Mouse (Mus musculus) midbrain, postnatal 0 days (tissue): ENCODE data around the gene Kctd18. TPM values are rescaled to one million over a fixed set of nuclear protein-coding genes. Genes with fewer than 3 reads are reported as not detected.
"Not testable (repeated sequence)": the region's sequence is repeated elsewhere in the genome, so short reads cannot be mapped to it uniquely, and the experiment has no call there.

ENCODE experiments used
- ATAC-seq: fragments of 200-750 bp; cut with Nextera tagmentation; 2 replicates; pipeline ENCODE4 v1.8.0; 2017; ENCODE audit warnings: moderate number of reproducible peaks, mild to moderate bottlenecking, moderate TSS enrichment, moderate library complexity; ENCODE audit not compliant: low FRiP score
- DNase-seq: peaks from one replicate; pipeline ENCODE4 v3.0.0-alpha.2; 2015; ENCODE audit warnings: low spot score
- H3K27ac ChIP-seq: fragments of 300-500 bp; sonication (generic); 2 replicates; pipeline ENCODE4 v1.5.1; 2014; ENCODE audit warnings: low read depth, mild to moderate bottlenecking, low read length, mixed read lengths
- H3K27me3 ChIP-seq: fragments of 300-500 bp; sonication (generic); 2 replicates; pipeline ENCODE4 v1.6.1; 2014; ENCODE audit warnings: low read length, control low read depth, mixed read lengths; ENCODE audit not compliant: insufficient read depth
- H3K36me3 ChIP-seq: fragments of 300-500 bp; sonication (generic); 2 replicates; pipeline ENCODE4 v1.6.1; 2014; ENCODE audit warnings: low read length, control low read depth, mixed read lengths; ENCODE audit not compliant: insufficient read depth
- H3K4me1 ChIP-seq: fragments of 300-500 bp; sonication (generic); 2 replicates; pipeline ENCODE4 v1.6.1; 2014; ENCODE audit warnings: mild to moderate bottlenecking, control low read depth, antibody characterized with exemption, low read length, mixed read lengths; ENCODE audit not compliant: insufficient read depth
- H3K4me2 ChIP-seq: fragments of 300-500 bp; sonication (generic); 2 replicates; pipeline ENCODE4 v1.6.1; 2014; ENCODE audit warnings: low read depth, mild to moderate bottlenecking, low read length, mixed read lengths; ENCODE audit not compliant: poor library complexity, severe bottlenecking
- H3K4me3 ChIP-seq: fragments of 300-500 bp; sonication (generic); 2 replicates; pipeline ENCODE4 v1.5.1; 2014; ENCODE audit warnings: low read depth, mild to moderate bottlenecking, low read length, moderate library complexity
- H3K9ac ChIP-seq: fragments of 300-500 bp; sonication (generic); replicated peaks from 2 replicates; pipeline ENCODE4 v1.6.1; 2014; ENCODE audit warnings: mild to moderate bottlenecking, low read length, moderate library complexity, mixed read lengths; ENCODE audit not compliant: poor library complexity, severe bottlenecking
- H3K9me3 ChIP-seq: fragments of 300-500 bp; sonication (generic); 2 replicates; pipeline ENCODE4 v1.6.1; 2016; ENCODE audit warnings: low read length, control low read depth
- CTCF ChIP-seq: IDR thresholded peaks from 2 replicates; pipeline ENCODE4 v1.5.1; 2016; ENCODE audit warnings: antibody characterized with exemption, mild to moderate bottlenecking
- WGBS: fragments of 180-500 bp; shearing (Covaris S2); extraction: QIAGEN DNeasy Blood & Tissue Kit; methylation state at CpG from one replicate; pipeline ENCODE4 v1.1.7; 2014; 5-methylcytosine and 5-hydroxymethylcytosine counted together
- polyA plus RNA-seq: library from polyadenylated mRNA; unstranded; fragments of >200 nt; fragmentation: Nextera tagmentation; extraction: Ambion mirVana; gene quantifications from 2 replicates; pipeline ENCODE4 v1.2.1, GENCODE M21; 2015
- total RNA-seq: library from RNA; depleted of rRNA; stranded (reverse); fragments of >200 nt; gene quantifications from 2 replicates; pipeline ENCODE4 v1.2.3, GENCODE M21; 2014

The Kctd18 gene
- total and polyA plus RNA-seq, 2 experiments from 2014 or later: 29.8 to 40.7 TPM

DNA sequence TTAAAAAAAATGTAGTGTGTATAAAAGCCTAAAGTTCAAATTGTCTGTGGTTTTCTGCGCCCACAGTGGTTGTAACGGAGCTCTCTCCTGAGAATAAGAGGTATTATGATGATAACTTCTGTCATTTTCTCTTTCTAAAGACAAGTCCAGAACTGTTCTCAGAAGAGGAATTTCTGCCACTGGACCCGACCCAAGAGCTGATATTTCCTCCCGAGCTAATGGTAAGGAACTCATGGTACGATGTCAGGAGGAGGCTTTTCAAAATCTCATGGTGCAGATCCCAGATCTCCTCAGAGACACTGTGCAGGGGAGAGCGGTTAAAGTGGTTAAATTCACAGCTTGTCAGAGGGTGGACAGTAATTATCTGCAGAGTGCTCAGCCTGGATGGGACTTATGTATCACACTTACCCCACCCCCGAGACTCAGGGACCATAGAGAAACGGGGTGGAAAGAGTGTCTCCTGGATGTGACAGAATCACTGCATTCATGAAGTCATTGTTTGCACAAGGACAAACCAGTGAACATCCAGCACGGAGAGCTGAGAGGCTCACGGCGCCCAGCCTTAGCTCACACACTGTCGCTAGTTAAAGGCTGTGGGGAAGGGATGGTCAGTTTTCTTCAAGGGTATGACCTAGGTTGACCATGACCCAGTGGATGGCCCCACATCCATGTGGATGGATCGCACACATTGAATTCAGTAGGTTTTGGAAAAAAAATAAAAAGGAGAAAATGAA is 37.5 kb upstream of the Kctd18 start:
- H3K27ac ChIP-seq: no peak overlapping the region
- no peaks in the 10 kb centered on the region for H3K4me1 ChIP-seq
- 78% methylated on average over 13 of the region's 13 CpGs for WGBS
- ATAC-seq (no peak), DNase-seq (no peak)
- H3K27me3 ChIP-seq: no peaks in the 10 kb centered on the region
- no peak for TF ChIP-seq CTCF
- no peaks in the 10 kb centered on the region for H3K36me3 ChIP-seq
- no peak overlapping the region for H3K9ac ChIP-seq
- no peak overlapping the region for H3K4me3 ChIP-seq
- H3K9me3 ChIP-seq: no peaks in the 10 kb centered on the region
- H3K4me2 ChIP-seq: no peak overlapping the region

DNA sequence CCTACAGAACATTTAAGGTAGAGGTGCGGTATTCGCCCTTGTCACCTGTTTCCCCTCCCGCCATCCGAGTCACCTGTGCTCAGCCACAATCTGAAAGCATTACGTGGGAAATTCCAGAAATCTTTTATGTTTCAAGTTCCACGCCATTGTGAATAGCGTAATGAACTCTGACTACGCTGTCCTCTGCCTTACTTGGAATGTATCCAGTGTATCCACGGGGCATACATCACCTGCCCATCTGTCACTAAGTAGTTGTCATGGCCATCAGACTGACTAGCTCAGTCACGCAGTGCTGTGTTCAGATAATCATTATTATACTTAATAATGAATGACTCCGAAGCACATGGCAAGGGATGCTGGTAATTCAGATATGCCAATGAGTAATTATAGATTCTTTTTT is 36.8 kb upstream of the Kctd18 start:
- H3K36me3 ChIP-seq: no peaks in the 10 kb centered on the region
- DNase-seq (no peak), ATAC-seq (no peak)

DNA sequence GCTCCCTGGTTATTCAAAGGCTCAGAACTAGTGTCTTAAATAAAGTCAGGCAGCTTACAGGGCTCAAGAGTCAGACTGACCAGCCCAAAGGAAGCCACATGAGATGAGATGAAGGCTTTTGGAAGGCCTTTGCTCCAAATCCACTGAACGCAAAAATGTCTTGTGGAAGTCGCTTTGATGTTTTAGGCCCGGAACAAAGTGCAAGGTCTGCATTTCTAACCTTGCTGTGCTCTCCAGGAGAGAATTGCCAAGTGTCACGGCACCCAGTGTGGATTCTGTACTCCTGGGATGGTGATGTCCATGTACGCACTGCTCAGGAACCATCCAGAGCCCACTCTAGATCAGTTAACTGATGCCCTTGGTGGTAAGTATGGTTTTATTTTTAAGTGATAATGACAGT is 30.4 kb upstream of the Kctd18 start:
- no peak for DNase-seq
- 87% methylated on average over 5 of the region's 5 CpGs for WGBS
- Histone ChIP-seq H3K9me3 (no peaks in the 10 kb centered on the region), H3K27me3 (no peaks in the 10 kb centered on the region), H3K27ac (no peak overlapping the region), H3K36me3 (no peaks in the 10 kb centered on the region), H3K9ac (no peak overlapping the region), H3K4me3 (no peak overlapping the region), H3K4me2 (no peak overlapping the region), H3K4me1 (no peaks in the 10 kb centered on the region)
- no peak for TF ChIP-seq CTCF
- ATAC-seq: no peak

More for the DNA sequence above, 36.8 kb upstream of the Kctd18 start:
- Histone ChIP-seq H3K4me1 (no peaks in the 10 kb centered on the region), H3K27me3 (no peaks in the 10 kb centered on the region), H3K27ac (no peak overlapping the region), H3K4me2 (no peak overlapping the region), H3K9ac (no peak overlapping the region), H3K4me3 (no peak overlapping the region), H3K9me3 (no peaks in the 10 kb centered on the region)
- no peak for TF ChIP-seq CTCF
- 66% methylated on average over 11 of the region's 11 CpGs for WGBS

DNA sequence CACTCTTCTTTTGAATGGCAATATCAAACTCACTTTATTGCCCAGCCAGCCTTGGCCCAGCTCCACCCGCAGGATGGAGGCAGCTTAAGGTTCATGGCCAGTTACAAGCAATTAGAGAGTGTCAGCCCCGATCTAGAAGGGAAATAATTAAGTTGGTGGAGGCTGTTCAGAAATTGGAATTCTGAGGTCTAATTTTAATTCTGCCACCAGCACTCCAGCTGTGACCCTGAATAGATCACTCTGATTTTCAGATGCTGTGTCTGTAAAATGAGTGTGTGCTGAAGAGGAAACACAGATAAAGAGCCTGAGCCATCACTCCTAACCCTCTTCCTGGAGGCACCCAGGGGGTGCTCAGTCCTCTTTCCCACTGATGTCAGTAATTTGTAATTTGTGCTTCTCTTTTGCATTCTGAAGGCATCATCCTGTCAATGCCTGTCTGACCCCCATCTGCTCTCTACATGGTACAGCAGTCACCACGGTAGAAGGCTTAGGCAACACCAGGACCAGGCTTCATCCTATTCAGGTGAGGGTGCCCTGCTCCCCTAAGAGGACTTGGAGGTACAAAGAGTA is 28.1 kb upstream of the Kctd18 start:
- no peak overlapping the region for H3K27ac ChIP-seq
- no peak for TF ChIP-seq CTCF
- no peak overlapping the region for H3K4me3 ChIP-seq
- no peak for DNase-seq
- H3K27me3 ChIP-seq: no peaks in the 10 kb centered on the region
- H3K36me3 ChIP-seq: no peaks in the 10 kb centered on the region
- H3K4me1 ChIP-seq: no peaks in the 10 kb centered on the region
- WGBS: 40% methylated on average over 3 of the region's 3 CpGs
- no peak for ATAC-seq
- H3K9ac ChIP-seq: no peak overlapping the region
- H3K9me3 ChIP-seq: no peaks in the 10 kb centered on the region
- no peak overlapping the region for H3K4me2 ChIP-seq

DNA sequence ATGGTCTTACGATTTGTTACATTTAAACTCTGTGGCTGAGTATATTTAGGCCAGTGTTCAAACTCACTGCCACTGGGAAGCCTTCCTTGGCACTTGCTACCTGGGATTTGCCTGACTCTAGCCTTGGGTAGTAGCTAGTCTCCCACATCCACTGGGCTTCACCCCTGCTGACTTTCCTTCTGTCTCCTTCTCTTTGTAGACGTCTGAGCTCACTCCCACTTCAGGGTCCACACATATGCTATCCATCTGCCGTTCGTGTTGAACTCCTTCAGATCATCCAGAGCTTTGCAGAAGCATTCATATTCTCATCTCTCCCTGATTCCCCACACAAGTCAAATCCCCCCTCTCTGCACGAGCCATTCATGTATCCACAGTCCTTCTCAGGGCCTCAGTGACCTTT is 26.8 kb upstream of the Kctd18 start:
- H3K9ac ChIP-seq: no peak overlapping the region
- H3K36me3 ChIP-seq: no peaks in the 10 kb centered on the region
- DNase-seq (peak; percentile 57), ATAC-seq (no peak)
- H3K4me3 ChIP-seq: no peak overlapping the region
- no peak overlapping the region for H3K4me2 ChIP-seq
- no peak for TF ChIP-seq CTCF
- H3K9me3 ChIP-seq: no peaks in the 10 kb centered on the region
- no peak overlapping the region for H3K27ac ChIP-seq
- WGBS: 63% methylated on average over 5 of the region's 5 CpGs
- H3K27me3 ChIP-seq: no peaks in the 10 kb centered on the region
- H3K4me1 ChIP-seq: no peaks in the 10 kb centered on the region

DNA sequence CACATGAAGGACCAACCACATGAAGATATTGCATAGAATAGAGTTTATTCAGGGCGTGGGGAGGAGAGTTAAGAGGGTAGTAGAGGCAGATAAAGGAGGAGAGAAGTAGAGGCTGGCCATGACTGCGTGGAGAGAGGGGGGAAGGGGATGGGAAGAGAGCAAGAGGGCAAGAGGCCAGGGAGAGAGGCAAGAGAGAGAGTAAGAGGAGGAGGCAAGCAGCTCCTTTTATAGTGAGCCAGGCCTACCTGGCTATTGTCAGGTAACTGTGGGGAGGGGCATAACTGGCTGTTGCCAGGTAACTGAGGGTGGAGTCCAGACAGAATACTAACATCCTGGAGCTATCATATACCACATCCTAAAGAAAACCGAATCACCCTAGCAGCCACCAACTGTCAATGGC is 26.3 kb upstream of the Kctd18 start:
- TF ChIP-seq CTCF: no peak
- no peak for DNase-seq
- Histone ChIP-seq H3K4me1 (no peaks in the 10 kb centered on the region), H3K4me3 (no peak overlapping the region), H3K9ac (no peak overlapping the region), H3K9me3 (no peaks in the 10 kb centered on the region), H3K36me3 (no peaks in the 10 kb centered on the region), H3K27ac (no peak overlapping the region), H3K4me2 (no peak overlapping the region), H3K27me3 (no peaks in the 10 kb centered on the region)
- ATAC-seq: no peak
- 71% methylated on average over 3 of the region's 3 CpGs for WGBS

DNA sequence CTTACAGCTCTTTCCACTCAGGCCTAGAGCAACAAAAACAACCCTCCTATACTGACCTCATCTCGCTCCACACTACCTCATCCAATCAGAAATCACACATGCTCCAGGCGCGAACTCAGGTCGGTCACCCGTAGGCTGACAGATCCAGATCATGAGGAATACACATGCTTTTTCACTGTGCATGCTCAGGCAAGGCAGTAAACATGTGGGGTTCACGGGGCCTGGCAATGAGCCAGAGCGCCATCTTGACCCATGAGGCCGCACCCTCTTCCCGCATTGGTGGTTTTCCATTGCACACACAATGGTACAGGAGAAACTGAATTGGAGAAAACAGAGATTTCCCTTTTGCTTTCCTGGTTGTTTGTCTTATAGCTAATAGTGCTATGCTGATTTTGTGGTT is 18.6 kb upstream of the Kctd18 start:
- not testable (repeated sequence) for H3K4me3 ChIP-seq, H3K27me3 ChIP-seq, DNase-seq, H3K27ac ChIP-seq, H3K36me3 ChIP-seq, H3K9me3 ChIP-seq, H3K4me1 ChIP-seq, H3K4me2 ChIP-seq, H3K9ac ChIP-seq, ATAC-seq
- WGBS: 96% methylated on average over 9 of the region's 9 CpGs
